Mouse (Mus musculus) liver, embryonic 13.5 days (tissue): ENCODE measurements at regions not wholly inside any gene's neighbourhood (a gene's known extent, or its start where the extent isn't known, plus 50 kb on each side); places are given as distances from the start of the nearest gene placed in this dataset.

Experiments
- ATAC-seq: fragments of 200-750 bp; cut with Nextera tagmentation; 2 replicates; pipeline ENCODE4 v1.8.0; 2017; ENCODE audit warnings: low read depth, mild to moderate bottlenecking, moderate number of reproducible peaks, moderate library complexity
- DNase-seq: peaks from one replicate; pipeline ENCODE4 v3.0.0; 2022
- H3K27ac ChIP-seq: fragments of 300-500 bp; sonication (generic); 2 replicates; pipeline ENCODE4 v1.5.1; 2015; ENCODE audit warnings: moderate library complexity, mild to moderate bottlenecking, inconsistent platforms
- H3K27me3 ChIP-seq: fragments of 300-500 bp; sonication (generic); 2 replicates; pipeline ENCODE4 v1.6.1; 2015; ENCODE audit warnings: mild to moderate bottlenecking, inconsistent platforms
- H3K36me3 ChIP-seq: fragments of 300-500 bp; sonication (generic); 2 replicates; pipeline ENCODE4 v1.6.1; 2015; ENCODE audit warnings: mild to moderate bottlenecking, inconsistent platforms
- H3K4me1 ChIP-seq: fragments of 300-500 bp; sonication (generic); replicated peaks from 2 replicates; pipeline ENCODE4 v1.6.1; 2015; ENCODE audit warnings: inconsistent platforms
- H3K4me2 ChIP-seq: fragments of 300-500 bp; sonication (generic); 2 replicates; pipeline ENCODE4 v1.6.1; 2015; ENCODE audit warnings: inconsistent platforms, mild to moderate bottlenecking, moderate library complexity
- H3K4me3 ChIP-seq: fragments of 300-500 bp; sonication (generic); replicated peaks from 2 replicates; pipeline ENCODE4 v1.5.1; 2015; ENCODE audit warnings: mild to moderate bottlenecking, inconsistent platforms
- H3K9ac ChIP-seq: fragments of 300-500 bp; sonication (generic); 2 replicates; pipeline ENCODE4 v1.6.1; 2015; ENCODE audit warnings: mild to moderate bottlenecking, inconsistent platforms
- H3K9me3 ChIP-seq: fragments of 300-500 bp; sonication (generic); replicated peaks from 2 replicates; pipeline ENCODE4 v1.6.1; 2016; ENCODE audit warnings: inconsistent platforms
- WGBS: fragments of 180-500 bp; shearing (Covaris S2); methylation state at CpG from one replicate; pipeline ENCODE4 v1.1.7; 2015; ENCODE audit not compliant: insufficient replicate concordance; 5-methylcytosine and 5-hydroxymethylcytosine counted together

DNA sequence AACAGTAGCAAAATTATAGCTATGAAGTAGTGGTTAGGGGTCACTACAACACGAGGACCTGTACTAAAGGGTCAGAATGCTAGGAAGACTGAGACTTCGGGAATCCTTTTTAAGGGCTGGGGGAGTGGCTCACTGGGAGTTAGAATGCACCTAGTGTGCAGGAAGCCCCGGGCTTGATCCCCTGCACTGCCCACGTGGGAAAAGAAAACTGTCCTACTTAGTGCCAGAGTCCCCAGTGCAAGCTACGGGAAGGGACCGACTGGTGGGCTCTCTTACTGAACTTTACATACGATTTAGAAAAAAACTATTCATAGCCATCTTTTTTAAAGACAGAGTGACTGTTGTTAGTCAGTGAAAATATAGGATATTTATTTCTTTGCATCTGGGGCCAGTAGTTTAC, 252.5 kb downstream of the Hhipl2 start:
- Histone ChIP-seq H3K27ac (no peak overlapping the region), H3K9me3 (no peaks in the 10 kb centered on the region; the same call in 1 of the 2 replicates), H3K36me3 (no peaks in the 10 kb centered on the region), H3K4me3 (no peak overlapping the region), H3K4me2 (no peak overlapping the region), H3K27me3 (no peaks in the 10 kb centered on the region), H3K4me1 (no peaks in the 10 kb centered on the region), H3K9ac (no peak overlapping the region)
- WGBS: 51% methylated on average over 7 of the region's 7 CpGs
- ATAC-seq (no peak), DNase-seq (no peak)

DNA sequence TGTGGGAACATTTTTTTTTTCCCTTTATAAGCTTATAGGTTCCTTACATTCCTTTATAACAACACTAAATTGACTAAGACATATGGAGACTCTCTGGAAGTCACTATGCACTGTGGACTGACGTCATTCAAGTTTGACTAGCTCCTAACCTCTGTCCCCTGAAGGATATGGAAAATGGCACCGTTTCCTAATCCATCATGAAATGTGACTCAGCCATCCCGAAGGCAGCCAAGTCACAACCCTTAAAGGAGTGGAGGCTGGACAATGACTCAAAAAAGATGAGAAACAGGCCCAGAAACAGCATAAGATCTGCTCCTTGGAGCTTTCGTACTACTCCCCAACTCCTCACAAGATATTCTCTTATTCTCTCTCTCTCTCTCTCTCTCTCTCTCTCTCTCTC, 253.5 kb downstream of the Hhipl2 start:
- no peaks in the 10 kb centered on the region for H3K4me1 ChIP-seq
- H3K9me3 ChIP-seq: no peaks in the 10 kb centered on the region; the same call in 1 of the 2 replicates
- no peaks in the 10 kb centered on the region for H3K36me3 ChIP-seq
- no peak for ATAC-seq
- no peak for DNase-seq
- no peak overlapping the region for H3K4me2 ChIP-seq
- WGBS: 61% methylated on average over 4 of the region's 4 CpGs
- no peak overlapping the region for H3K4me3 ChIP-seq
- H3K9ac ChIP-seq: no peak overlapping the region
- H3K27ac ChIP-seq: no peak overlapping the region
- no peaks in the 10 kb centered on the region for H3K27me3 ChIP-seq

GRCm38 (mm10) chr1:183672521-183672920, 254.5 kb downstream of the Hhipl2 start:
- Histone ChIP-seq H3K4me3 (no peak overlapping the region), H3K4me2 (no peak overlapping the region), H3K27me3 (no peaks in the 10 kb centered on the region), H3K36me3 (no peaks in the 10 kb centered on the region), H3K27ac (no peak overlapping the region), H3K9me3 (no peaks in the 10 kb centered on the region), H3K9ac (no peak overlapping the region), H3K4me1 (no peaks in the 10 kb centered on the region)
- ATAC-seq (no peak), DNase-seq (no peak)
- 56% methylated on average over 5 of the region's 5 CpGs for WGBS

- H3K9ac ChIP-seq: no peak overlapping the region
- H3K9me3 ChIP-seq: no peaks in the 10 kb centered on the region
- no peak overlapping the region for H3K4me2 ChIP-seq
- H3K27ac ChIP-seq: no peak overlapping the region
- WGBS: 70% methylated on average over 4 of the region's 4 CpGs
- no peak for DNase-seq
- no peaks in the 10 kb centered on the region for H3K4me1 ChIP-seq
- no peak overlapping the region for H3K4me3 ChIP-seq
- H3K27me3 ChIP-seq: no peaks in the 10 kb centered on the region
- ATAC-seq: no peak
- H3K36me3 ChIP-seq: no peaks in the 10 kb centered on the region
These were observed 259.6 kb downstream of the Hhipl2 start for GRCm38 (mm10) chr1:183677585-183677984.

DNA sequence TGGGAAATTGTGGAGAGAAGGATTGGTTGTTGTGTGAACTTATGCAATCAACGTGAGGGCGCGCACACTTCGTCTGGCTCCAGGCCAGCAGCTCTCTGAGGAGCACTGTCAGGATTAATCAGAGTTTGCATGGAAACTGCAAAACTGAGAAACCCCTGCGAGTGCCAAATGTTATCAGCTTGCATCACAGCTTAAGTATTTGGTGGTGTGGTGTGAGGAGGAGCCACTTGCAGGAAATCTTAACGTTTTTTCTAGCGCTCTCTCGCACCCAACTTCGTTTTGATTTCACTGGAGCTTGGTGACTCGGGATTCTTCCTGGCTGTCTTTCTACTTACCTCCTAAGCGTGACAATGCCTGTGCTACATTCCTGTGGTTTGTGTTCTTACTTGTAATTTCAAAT, 261.9 kb downstream of the Hhipl2 start:
- Histone ChIP-seq H3K4me2 (no peak overlapping the region), H3K9me3 (no peaks in the 10 kb centered on the region), H3K27me3 (no peaks in the 10 kb centered on the region), H3K4me1 (no peaks in the 10 kb centered on the region), H3K36me3 (no peaks in the 10 kb centered on the region), H3K27ac (no peak overlapping the region), H3K4me3 (no peak overlapping the region), H3K9ac (no peak overlapping the region)
- 44% methylated on average over 11 of the region's 11 CpGs for WGBS
- no peak for DNase-seq
- ATAC-seq: no peak

GRCm38 (mm10) chr1:183686056-183686455, 268.0 kb downstream of the Hhipl2 start:
- no peak overlapping the region for H3K4me2 ChIP-seq
- 65% methylated on average over 5 of the region's 5 CpGs for WGBS
- ATAC-seq (no peak), DNase-seq (no peak)
- H3K9me3 ChIP-seq: no peaks in the 10 kb centered on the region
- H3K9ac ChIP-seq: no peak overlapping the region
- H3K4me3 ChIP-seq: no peak overlapping the region
- no peaks in the 10 kb centered on the region for H3K27me3 ChIP-seq
- no peak overlapping the region for H3K27ac ChIP-seq
- no peaks in the 10 kb centered on the region for H3K4me1 ChIP-seq
- H3K36me3 ChIP-seq: no peaks in the 10 kb centered on the region

DNA sequence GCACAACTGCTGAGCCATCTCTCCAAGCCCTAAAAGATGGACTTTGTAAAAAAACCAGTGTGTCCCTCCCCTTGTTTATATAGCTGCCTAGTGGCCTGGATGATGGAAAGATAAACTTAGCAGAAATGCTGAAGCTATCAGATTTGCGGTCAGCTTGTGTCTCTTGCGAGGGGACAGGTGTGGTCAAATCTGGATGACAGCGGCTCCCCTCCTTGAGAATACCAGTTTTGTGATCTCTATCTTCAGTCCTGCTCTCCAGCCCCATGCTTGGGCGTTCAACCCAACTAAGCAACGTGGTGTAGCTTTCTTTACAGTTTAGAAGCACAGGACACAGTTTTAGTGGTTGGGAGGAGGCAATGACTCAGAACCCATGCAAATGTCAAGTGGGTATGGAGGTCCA, 274.7 kb downstream of the Hhipl2 start:
- no peaks in the 10 kb centered on the region for H3K9me3 ChIP-seq
- no peak for DNase-seq
- H3K4me1 ChIP-seq: no peaks in the 10 kb centered on the region
- H3K27me3 ChIP-seq: no peaks in the 10 kb centered on the region
- H3K36me3 ChIP-seq: no peaks in the 10 kb centered on the region
- no peak overlapping the region for H3K27ac ChIP-seq
- no peak overlapping the region for H3K4me3 ChIP-seq
- H3K4me2 ChIP-seq: no peak overlapping the region
- no peak overlapping the region for H3K9ac ChIP-seq
- no peak for ATAC-seq
- WGBS: 65% methylated on average over 5 of the region's 5 CpGs

- Histone ChIP-seq H3K9ac (no peak overlapping the region), H3K27ac (no peak overlapping the region), H3K4me1 (no peaks in the 10 kb centered on the region), H3K4me3 (no peak overlapping the region), H3K9me3 (no peaks in the 10 kb centered on the region), H3K36me3 (no peaks in the 10 kb centered on the region), H3K27me3 (no peaks in the 10 kb centered on the region), H3K4me2 (no peak overlapping the region)
- DNase-seq (no peak), ATAC-seq (no peak)
- 70% methylated on average over 11 of the region's 11 CpGs for WGBS
These were observed 281.3 kb downstream of the Hhipl2 start for GRCm38 (mm10) chr1:183699284-183699683.

DNA sequence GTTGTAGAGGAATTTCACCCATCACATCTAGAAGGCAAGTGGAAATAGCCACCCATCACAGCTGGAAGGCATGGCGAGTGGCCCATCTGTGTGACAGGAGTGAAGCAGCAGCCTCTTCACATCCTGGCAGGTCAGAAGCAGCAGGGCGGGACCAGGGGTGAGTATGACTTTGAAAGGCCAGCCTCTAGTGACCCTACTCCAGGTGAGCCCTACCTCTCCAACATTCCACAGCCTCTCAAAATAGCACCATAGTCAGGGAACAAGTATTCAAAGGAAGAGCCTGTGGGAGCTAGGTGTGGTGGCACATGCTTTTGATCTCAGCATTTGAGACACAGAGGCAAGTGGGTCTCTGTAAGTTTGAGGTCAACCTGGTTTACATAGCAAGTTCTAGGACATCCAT, 284.9 kb downstream of the Hhipl2 start:
- Histone ChIP-seq H3K27me3 (no peaks in the 10 kb centered on the region), H3K4me1 (no peaks in the 10 kb centered on the region), H3K9me3 (no peaks in the 10 kb centered on the region), H3K36me3 (no peaks in the 10 kb centered on the region), H3K9ac (no peak overlapping the region), H3K27ac (no peak overlapping the region), H3K4me2 (no peak overlapping the region), H3K4me3 (no peak overlapping the region)
- 47% methylated on average over 2 of the region's 2 CpGs for WGBS
- DNase-seq: no peak
- no peak for ATAC-seq

DNA sequence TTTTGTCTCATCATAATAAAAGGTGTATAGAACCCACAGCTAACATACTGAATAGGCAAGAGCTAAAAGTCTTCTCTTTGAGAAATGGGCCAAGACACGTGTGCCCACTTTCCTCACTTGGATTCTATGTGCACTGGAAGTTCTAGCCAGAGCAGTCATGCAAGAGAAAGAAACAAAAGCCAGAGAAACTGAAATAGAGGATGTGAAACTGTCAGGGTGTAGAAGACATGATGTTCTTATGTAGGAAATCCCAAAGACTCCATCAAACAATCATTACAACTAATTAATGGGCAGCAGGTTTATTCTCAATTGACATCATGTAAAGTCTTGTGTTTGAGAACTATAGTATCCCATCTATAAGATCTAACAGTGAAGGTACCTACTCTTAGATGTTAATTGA, 294.9 kb downstream of the Hhipl2 start:
- H3K4me2 ChIP-seq: no peak overlapping the region
- DNase-seq (no peak), ATAC-seq (no peak)
- H3K9me3 ChIP-seq: no peaks in the 10 kb centered on the region
- no peaks in the 10 kb centered on the region for H3K4me1 ChIP-seq
- H3K27me3 ChIP-seq: no peaks in the 10 kb centered on the region
- H3K4me3 ChIP-seq: no peak overlapping the region
- no peak overlapping the region for H3K9ac ChIP-seq
- H3K36me3 ChIP-seq: no peaks in the 10 kb centered on the region
- 28% methylated on average over 1 of the region's 1 CpGs for WGBS
- no peak overlapping the region for H3K27ac ChIP-seq

DNA sequence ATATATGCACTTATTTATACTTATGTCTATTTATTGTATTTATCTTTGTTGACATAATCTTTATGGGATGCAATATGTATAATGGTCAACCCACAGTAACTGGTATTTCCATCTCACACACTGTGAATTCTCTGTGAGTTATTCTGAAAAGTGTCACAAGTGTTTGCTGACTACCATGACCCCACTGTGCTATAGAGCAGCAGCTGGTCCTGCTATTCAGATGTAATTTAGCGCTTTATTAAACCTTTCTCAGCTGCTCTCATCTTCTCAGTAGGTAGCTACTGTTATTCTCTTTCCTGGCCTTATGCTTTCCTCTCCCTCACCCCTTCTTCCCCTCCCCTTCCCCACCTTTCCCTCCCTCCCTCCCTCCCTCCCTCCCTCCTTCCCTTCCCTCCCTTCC, 296.0 kb upstream of the Dusp10 start:
- Histone ChIP-seq H3K4me3 (no peak overlapping the region), H3K27ac (no peak overlapping the region), H3K4me1 (no peaks in the 10 kb centered on the region), H3K9me3 (no peaks in the 10 kb centered on the region), H3K36me3 (no peaks in the 10 kb centered on the region), H3K4me2 (no peak overlapping the region), H3K27me3 (no peaks in the 10 kb centered on the region), H3K9ac (no peak overlapping the region)
- no peak for DNase-seq
- ATAC-seq: no peak
- WGBS: 61% methylated on average over 1 of the region's 1 CpGs

- Histone ChIP-seq H3K4me2 (no peak overlapping the region), H3K27ac (no peak overlapping the region), H3K4me1 (no peaks in the 10 kb centered on the region), H3K9me3 (no peaks in the 10 kb centered on the region), H3K27me3 (no peaks in the 10 kb centered on the region), H3K9ac (no peak overlapping the region), H3K36me3 (no peaks in the 10 kb centered on the region), H3K4me3 (no peak overlapping the region)
- ATAC-seq: no peak
- no peak for DNase-seq
- WGBS: 61% methylated on average over 2 of the region's 2 CpGs
These were observed 264.0 kb upstream of the Dusp10 start for GRCm38 (mm10) chr1:183749126-183749525.

GRCm38 (mm10) chr1:183754500-183754899, 258.6 kb upstream of the Dusp10 start:
- Histone ChIP-seq H3K27ac (no peak overlapping the region), H3K36me3 (no peaks in the 10 kb centered on the region), H3K4me2 (no peak overlapping the region), H3K27me3 (no peaks in the 10 kb centered on the region), H3K4me1 (no peaks in the 10 kb centered on the region), H3K9me3 (no peaks in the 10 kb centered on the region), H3K9ac (no peak overlapping the region), H3K4me3 (no peak overlapping the region)
- ATAC-seq: no peak
- WGBS: 66% methylated on average over 4 of the region's 4 CpGs
- no peak for DNase-seq
